Comparison of ENCODE assay signal across 20 mouse cellular contexts in the genomic region with DNA sequence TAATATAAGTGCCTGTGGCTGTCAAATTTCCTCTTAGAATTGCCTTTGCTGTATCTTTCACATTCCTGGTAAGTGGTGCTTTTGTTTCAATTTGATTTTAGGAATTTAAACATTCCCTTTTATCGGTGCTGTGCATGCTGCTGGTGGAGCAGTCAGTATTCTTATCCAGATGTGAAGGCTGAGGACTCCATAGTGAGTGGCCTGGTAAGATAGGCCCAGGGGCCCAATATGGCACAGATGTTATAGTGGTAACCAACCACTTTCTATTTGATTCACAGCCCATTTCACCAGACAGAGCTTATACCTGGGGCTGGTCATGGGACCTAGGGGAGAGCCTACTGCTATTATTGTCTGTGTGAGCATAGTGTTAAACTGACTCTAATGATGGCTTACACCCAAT. TPM values are rescaled to one million over a fixed set of nuclear protein-coding genes. Genes with fewer than 3 reads are reported as not detected.
DNase-seq lines count a peak whose midpoint lies in the region; ATAC-seq and TF ChIP-seq lines count a peak whose summit lies in the region.
"Had no signal": no experiment of that assay in that cellular context is flagged by ENCODE, and none has a peak within 500 bp of the region (broad histone marks: within the 10 kb centered on the region; RNA-seq: fewer than 3 reads in every experiment).

No protein-coding gene starts in this region.

- H3K9ac ChIP-seq in stomach, embryonic 15.5 days, result no peak overlapping the region
- H3K9ac ChIP-seq in stomach, postnatal 0 days (ENCODE audit: low read length), result no peak overlapping the region
- no peak overlapping the region for H3K9ac ChIP-seq in liver, embryonic 11.5 days (ENCODE audit: low read depth, low read length)
- no peak overlapping the region for H3K9ac ChIP-seq in liver, embryonic 15.5 days
- H3K9ac ChIP-seq: embryonic facial prominence, embryonic 12.5 days; forebrain, embryonic 13.5 days; forebrain, postnatal 0 days; heart, embryonic 12.5 days; hindbrain, embryonic 14.5 days had no signal

- peak; percentile 76; the same call in 1 of the 2 replicates for ATAC-seq in stomach, embryonic 15.5 days (ENCODE audit: insufficient read depth, low FRiP score, low read depth)
- ATAC-seq in stomach, postnatal 0 days (ENCODE audit: low FRiP score, low TSS enrichment), result no peak
- ATAC-seq in liver, embryonic 11.5 days (replicated peaks; ENCODE audit: low FRiP score), result peak; percentile 80
- ATAC-seq in liver, embryonic 15.5 days (ENCODE audit: insufficient read depth), result peak; percentile 88
- ATAC-seq in megakaryocyte-erythroid progenitor cell, adult 5-6 weeks (replicated peaks; ENCODE audit: low FRiP score, low TSS enrichment, poor library complexity, severe bottlenecking), result peak; percentile 43; the same call in 1 of the 2 replicates
- ATAC-seq: forebrain, embryonic 13.5 days; forebrain, postnatal 0 days had no signal

- TF ChIP-seq CTCF in stomach, postnatal 0 days (IDR thresholded peaks at IDR 0.05; ENCODE audit: low read depth), result no peak

- peaks cover 30% of the 10 kb centered on the region for H3K36me3 ChIP-seq in stomach, embryonic 15.5 days
- peaks cover 9% of the 10 kb centered on the region for H3K36me3 ChIP-seq in stomach, postnatal 0 days (ENCODE audit: control insufficient read depth, insufficient read depth, low read length)
- peaks cover 21% of the 10 kb centered on the region for H3K36me3 ChIP-seq in liver, embryonic 11.5 days (ENCODE audit: control insufficient read depth, insufficient read depth, low read length)
- H3K36me3 ChIP-seq in liver, embryonic 15.5 days (replicated peaks), result peaks cover 24% of the 10 kb centered on the region

- TF ChIP-seq EP300 in stomach, postnatal 0 days (optimal IDR thresholded peaks at IDR 0.05), result no peak

- no peak overlapping the region for H3K4me2 ChIP-seq in stomach, embryonic 15.5 days
- no peak overlapping the region for H3K4me2 ChIP-seq in stomach, postnatal 0 days (replicated peaks; ENCODE audit: low read depth)
- H3K4me2 ChIP-seq in liver, embryonic 11.5 days, result no peak overlapping the region
- 0 out of 2 replicates have a peak overlapping the region, but pooled peaks have one; percentile 6 for H3K4me2 ChIP-seq in liver, embryonic 15.5 days
- H3K4me2 ChIP-seq: embryonic facial prominence, embryonic 12.5 days; forebrain, embryonic 13.5 days; heart, embryonic 12.5 days; hindbrain, embryonic 14.5 days had no signal

- H3K9me3 ChIP-seq in stomach, embryonic 15.5 days, result no peaks in the 10 kb centered on the region
- no peaks in the 10 kb centered on the region for H3K9me3 ChIP-seq in stomach, postnatal 0 days (ENCODE audit: control insufficient read depth, low read length)
- H3K9me3 ChIP-seq in liver, embryonic 11.5 days (ENCODE audit: control insufficient read depth, low read length), result no peaks in the 10 kb centered on the region
- H3K9me3 ChIP-seq in liver, embryonic 15.5 days (replicated peaks), result 0 out of 2 replicates have a peak, but pooled peaks cover 3% of the 10 kb centered on the region
- H3K9me3 ChIP-seq: embryonic facial prominence, embryonic 12.5 days; heart, embryonic 12.5 days; hindbrain, embryonic 10.5 days had no signal

- H3K27me3 ChIP-seq in stomach, embryonic 15.5 days (replicated peaks), result no peaks in the 10 kb centered on the region
- H3K27me3 ChIP-seq in stomach, postnatal 0 days (ENCODE audit: control insufficient read depth, insufficient read depth, low read length), result no peaks in the 10 kb centered on the region
- H3K27me3 ChIP-seq in liver, embryonic 11.5 days (replicated peaks; ENCODE audit: control insufficient read depth, insufficient read depth, low read length), result no peaks in the 10 kb centered on the region
- H3K27me3 ChIP-seq in liver, embryonic 15.5 days, result no peaks in the 10 kb centered on the region
- H3K27me3 ChIP-seq: CH12.LX; embryonic facial prominence, embryonic 12.5 days; forebrain, embryonic 13.5 days; heart, embryonic 12.5 days had no signal

- H3K4me3 ChIP-seq in stomach, embryonic 15.5 days (replicated peaks), result no peak overlapping the region
- no peak overlapping the region for H3K4me3 ChIP-seq in stomach, postnatal 0 days (ENCODE audit: low read depth, low read length)
- no peak overlapping the region for H3K4me3 ChIP-seq in liver, embryonic 11.5 days (ENCODE audit: low read depth, low read length)
- H3K4me3 ChIP-seq in liver, embryonic 15.5 days (replicated peaks), result no peak overlapping the region
- H3K4me3 ChIP-seq: embryonic facial prominence, embryonic 12.5 days; forebrain, embryonic 13.5 days; heart, adult 2 months; heart, embryonic 12.5 days; hindbrain, embryonic 10.5 days had no signal

- no peaks in the 10 kb centered on the region for H3K4me1 ChIP-seq in stomach, embryonic 15.5 days
- no peaks in the 10 kb centered on the region for H3K4me1 ChIP-seq in stomach, postnatal 0 days (replicated peaks; ENCODE audit: control insufficient read depth, insufficient read depth)
- H3K4me1 ChIP-seq in liver, embryonic 11.5 days (replicated peaks; ENCODE audit: control insufficient read depth, insufficient read depth, low read length), result peaks cover 18% of the 10 kb centered on the region
- peaks cover 76% of the 10 kb centered on the region for H3K4me1 ChIP-seq in liver, embryonic 15.5 days (replicated peaks)
- H3K4me1 ChIP-seq: embryonic facial prominence, embryonic 12.5 days; forebrain, embryonic 13.5 days; heart, embryonic 12.5 days; hindbrain, embryonic 10.5 days had no signal

- DNase-seq in stomach, postnatal 0 days (ENCODE audit: low spot score), result no peak
- no peak for DNase-seq in liver, embryonic 11.5 days (ENCODE audit: low spot score)
- no peak for DNase-seq in neural tube, embryonic 10.5 days (ENCODE audit: extremely low spot score, low spot score)
- no peak for DNase-seq in gastrocnemius, adult 18-20 months (ENCODE audit: low spot score)
- no peak for DNase-seq in kidney, postnatal 10 days
- DNase-seq: adrenal gland, adult 2 months; adrenal gland, postnatal 25 days; cerebellum, adult 2 months; cerebellum, postnatal 14 days; forebrain, postnatal 0 days; heart, adult 2 months had no signal

- no peak overlapping the region for H3K27ac ChIP-seq in stomach, embryonic 15.5 days
- no peak overlapping the region for H3K27ac ChIP-seq in stomach, postnatal 0 days (replicated peaks)
- peak overlapping the region; percentile 45; the same call in 1 of the 2 replicates for H3K27ac ChIP-seq in liver, embryonic 11.5 days (ENCODE audit: low read depth, low read length)
- peak overlapping the region; percentile 86 for H3K27ac ChIP-seq in liver, embryonic 15.5 days (replicated peaks)
- H3K27ac ChIP-seq: embryonic facial prominence, embryonic 12.5 days; forebrain, embryonic 13.5 days; heart, adult 2 months; hindbrain, embryonic 10.5 days; hindbrain, embryonic 14.5 days had no signal

- WGBS in stomach, embryonic 15.5 days, result 98% methylated on average over 1 of the region's 1 CpGs
- WGBS in stomach, postnatal 0 days, result 89% methylated on average over 1 of the region's 1 CpGs
- 87% methylated on average over 1 of the region's 1 CpGs for whole genome bisulfite sequencing in liver, embryonic 11.5 days
- WGBS in liver, embryonic 15.5 days (ENCODE audit: insufficient replicate concordance), result 49% methylated on average over 1 of the region's 1 CpGs

RNA-seq across cellular contexts. Expression of a gene that starts 28.6 kb away (rescaled TPM):
- 74.3 and 74.5 TPM in 2 replicates for polyA plus RNA-seq in stomach, embryonic 15.5 days (2015; fragmentation: Nextera tagmentation; extraction: Ambion mirVana)
- 32.6 and 33.2 TPM in 2 replicates for polyA plus RNA-seq in stomach, postnatal 0 days (2015; fragmentation: Nextera tagmentation; extraction: Ambion mirVana)
- 143 and 172 TPM in 2 replicates for polyA plus RNA-seq in liver, embryonic 11.5 days (2014; fragmentation: Nextera tagmentation; extraction: Ambion mirVana)
- polyA plus RNA-seq in liver, embryonic 15.5 days (2015; fragmentation: Nextera tagmentation; extraction: Ambion mirVana), result 68.8 and 70.2 TPM in 2 replicates
- total RNA-seq in megakaryocyte-erythroid progenitor cell, adult 5-6 weeks (2014; fragmentation: Nextera tagmentation), result 89.1 and 93.7 TPM in 2 replicates
- 88.2 and 109 TPM in 2 replicates for total RNA-seq in megakaryocyte-erythroid progenitor cell, adult 5-6 weeks (2017)
- total RNA-seq in gastrocnemius, adult 18-20 months (2021), result 1 to 10 TPM; 4.3 to 5.4 TPM

RNA-seq across cellular contexts. Expression of a gene that starts 41.2 kb away (rescaled TPM):
- 31.2 and 32.6 TPM in 2 replicates for polyA plus RNA-seq in stomach, embryonic 15.5 days (2015; fragmentation: Nextera tagmentation; extraction: Ambion mirVana)
- 36.8 and 41.3 TPM in 2 replicates for polyA plus RNA-seq in stomach, postnatal 0 days (2015; fragmentation: Nextera tagmentation; extraction: Ambion mirVana)
- 16.2 and 17.5 TPM in 2 replicates for polyA plus RNA-seq in liver, embryonic 11.5 days (2014; fragmentation: Nextera tagmentation; extraction: Ambion mirVana)
- 17.4 and 18.6 TPM in 2 replicates for polyA plus RNA-seq in liver, embryonic 15.5 days (2015; fragmentation: Nextera tagmentation; extraction: Ambion mirVana)
- total RNA-seq in megakaryocyte-erythroid progenitor cell, adult 5-6 weeks (2014; fragmentation: Nextera tagmentation), result 11.8 and 30.5 TPM in 2 replicates
- total RNA-seq in megakaryocyte-erythroid progenitor cell, adult 5-6 weeks (2017), result 19.4 and 26.2 TPM in 2 replicates
- total RNA-seq in gastrocnemius, adult 18-20 months (2021), result 10 to 100 TPM; 13.7 to 18.9 TPM

RNA-seq across cellular contexts. Expression of a gene that starts 41.7 kb away (rescaled TPM):
- polyA plus RNA-seq in stomach, embryonic 15.5 days (2015; fragmentation: Nextera tagmentation; extraction: Ambion mirVana), result 36.7 and 40.6 TPM in 2 replicates
- polyA plus RNA-seq in stomach, postnatal 0 days (2015; fragmentation: Nextera tagmentation; extraction: Ambion mirVana), result 19.7 and 19.8 TPM in 2 replicates
- polyA plus RNA-seq in liver, embryonic 11.5 days (2014; fragmentation: Nextera tagmentation; extraction: Ambion mirVana), result 33.0 and 40.0 TPM in 2 replicates
- 14.3 and 14.4 TPM in 2 replicates for polyA plus RNA-seq in liver, embryonic 15.5 days (2015; fragmentation: Nextera tagmentation; extraction: Ambion mirVana)
- total RNA-seq in megakaryocyte-erythroid progenitor cell, adult 5-6 weeks (2014; fragmentation: Nextera tagmentation), result 25.0 and 36.0 TPM in 2 replicates
- total RNA-seq in megakaryocyte-erythroid progenitor cell, adult 5-6 weeks (2017), result 19.5 and 24.5 TPM in 2 replicates
- 10 to 100 TPM; 10.3 to 10.8 TPM for total RNA-seq in gastrocnemius, adult 18-20 months (2021)

RNA-seq across cellular contexts. Expression of a gene that starts 48.5 kb away (rescaled TPM):
- 12.3 and 12.5 TPM in 2 replicates for polyA plus RNA-seq in stomach, embryonic 15.5 days (2015; fragmentation: Nextera tagmentation; extraction: Ambion mirVana)
- 7.2 and 8.3 TPM in 2 replicates for polyA plus RNA-seq in stomach, postnatal 0 days (2015; fragmentation: Nextera tagmentation; extraction: Ambion mirVana)
- 15.7 and 16.0 TPM in 2 replicates for polyA plus RNA-seq in liver, embryonic 11.5 days (2014; fragmentation: Nextera tagmentation; extraction: Ambion mirVana)
- 8.5 and 10.3 TPM in 2 replicates for polyA plus RNA-seq in liver, embryonic 15.5 days (2015; fragmentation: Nextera tagmentation; extraction: Ambion mirVana)
- 12.7 and 21.0 TPM in 2 replicates for total RNA-seq in megakaryocyte-erythroid progenitor cell, adult 5-6 weeks (2014; fragmentation: Nextera tagmentation)
- total RNA-seq in megakaryocyte-erythroid progenitor cell, adult 5-6 weeks (2017), result 10.5 and 10.8 TPM in 2 replicates
- 1 to 10 TPM; 4.2 to 4.4 TPM for total RNA-seq in gastrocnemius, adult 18-20 months (2021)

Comparison
In these comparisons a context has a peak if more than half of its experiments do, and no peak if none do; other contexts are left out.
1. H3K27ac ChIP-seq: peak in liver, embryonic 11.5 days (single experiment) and liver, embryonic 15.5 days (single experiment); none in stomach, embryonic 15.5 days (single experiment) and stomach, postnatal 0 days (single experiment).